9 mouse cellular contexts compared by ENCODE assay signal in genomic region chr19:5654720-5655298, GRCm38 (mm10). TPM values are rescaled to one million over a fixed set of nuclear protein-coding genes. Genes with fewer than 3 reads are reported as not detected.
DNase-seq lines count a peak whose midpoint lies in the region; ATAC-seq and TF ChIP-seq lines count a peak whose summit lies in the region.
"Had no signal": no experiment of that assay in that cellular context is flagged by ENCODE, and none has a peak within 500 bp of the region (broad histone marks: within the 10 kb centered on the region; RNA-seq: fewer than 3 reads in every experiment).

No protein-coding gene starts in this region.

- peaks cover 53% of the 10 kb centered on the region for H3K36me3 ChIP-seq in forebrain, embryonic 10.5 days (replicated peaks)
- peaks cover 43% of the 10 kb centered on the region for H3K36me3 ChIP-seq in limb, embryonic 12.5 days

- DNase-seq in left cerebral cortex, adult 2 months (ENCODE audit: extremely low spot score in 1 of 2, low spot score in 2 of 2), result no peak
- DNase-seq in left cerebral cortex, postnatal 4 days, result no peak
- peak; percentile 33 for DNase-seq in forebrain, embryonic 10.5 days (ENCODE audit: extremely low spot score, low spot score)
- DNase-seq in frontal cortex, postnatal 25 days (ENCODE audit: low spot score in 2 of 2), result no peak
- DNase-seq in left cerebral cortex, adult 8-10 months (ENCODE audit: low spot score in 2 of 2), result no peak
- no peak for DNase-seq in cerebellum, adult 9-10 months
- DNase-seq: gastrocnemius, postnatal 25 days had no signal

- H3K9ac ChIP-seq in limb, embryonic 12.5 days (replicated peaks), result peak overlapping the region; percentile 62

- ATAC-seq in limb, embryonic 12.5 days (ENCODE audit: insufficient number of reproducible peaks, insufficient read depth, low FRiP score, low TSS enrichment, low read depth), result peak; percentile 53

- WGBS in forebrain, embryonic 10.5 days, result 7% methylated on average over 43 of the region's 43 CpGs
- WGBS in limb, embryonic 12.5 days, result 5% methylated on average over 43 of the region's 43 CpGs
- 18% methylated on average over 43 of the region's 43 CpGs for WGBS in olfactory bulb, adult 2 months

- H3K9me3 ChIP-seq in forebrain, embryonic 10.5 days, result no peaks in the 10 kb centered on the region
- no peaks in the 10 kb centered on the region for H3K9me3 ChIP-seq in limb, embryonic 12.5 days

- H3K4me3 ChIP-seq in left cerebral cortex, adult 2 months, result peak overlapping the region; percentile 42
- H3K4me3 ChIP-seq in forebrain, embryonic 10.5 days, result peak overlapping the region; percentile 62
- peak overlapping the region; percentile 47 for H3K4me3 ChIP-seq in limb, embryonic 12.5 days (replicated peaks)
- H3K4me3 ChIP-seq in olfactory bulb, adult 2 months (ENCODE audit: insufficient read depth, low read depth, low read length), result peak overlapping the region; percentile 47

- peaks cover 24% of the 10 kb centered on the region for H3K4me1 ChIP-seq in forebrain, embryonic 10.5 days
- peaks cover 24% of the 10 kb centered on the region for H3K4me1 ChIP-seq in limb, embryonic 12.5 days (replicated peaks)
- H3K4me1 ChIP-seq in olfactory bulb, adult 2 months (ENCODE audit: control insufficient read depth, insufficient read depth, low read length), result peaks cover 15% of the 10 kb centered on the region

- TF ChIP-seq CTCF in left cerebral cortex, adult 2 months (IDR thresholded peaks at IDR 0.05), result no peak
- no peak for TF ChIP-seq CTCF in olfactory bulb, adult 2 months (IDR thresholded peaks at IDR 0.05; ENCODE audit: insufficient read depth, low read depth, low read length)

- no peak overlapping the region for H3K27ac ChIP-seq in left cerebral cortex, adult 2 months
- peak overlapping the region; percentile 60; the same call in 1 of the 2 replicates for H3K27ac ChIP-seq in forebrain, embryonic 10.5 days
- H3K27ac ChIP-seq in limb, embryonic 12.5 days, result no peak overlapping the region
- no peak overlapping the region for H3K27ac ChIP-seq in olfactory bulb, adult 2 months (ENCODE audit: insufficient read depth, low read depth, low read length)

- H3K27me3 ChIP-seq in forebrain, embryonic 10.5 days (ENCODE audit: poor library complexity, severe bottlenecking), result peaks cover 52% of the 10 kb centered on the region
- H3K27me3 ChIP-seq in limb, embryonic 12.5 days, result peaks cover 30% of the 10 kb centered on the region

- intact Hi-C loops in left cerebral cortex, adult 2 months (cut with DNase I), result no loop called here
- intact Hi-C loops in left cerebral cortex, postnatal 4 days (cut with DNase I), result no loop called here

- TF ChIP-seq POLR2A in olfactory bulb, adult 2 months (IDR thresholded peaks at IDR 0.05; ENCODE audit: insufficient read depth, low read depth, low read length), result no peak

- peak overlapping the region; percentile 82 for H3K4me2 ChIP-seq in limb, embryonic 12.5 days

RNA-seq across cellular contexts. Expression of gene Sipa1, which starts 8.7 kb away (rescaled TPM):
- 10 to 100 TPM; 18.2 to 19.0 TPM for total RNA-seq in left cerebral cortex, adult 2 months (2021)
- 10 to 100 TPM; 31.1 to 33.3 TPM for total RNA-seq in left cerebral cortex, postnatal 4 days (2021)
- polyA plus RNA-seq in forebrain, embryonic 10.5 days (2016; fragmentation: Nextera tagmentation; extraction: Ambion mirVana), result 20.9 and 21.1 TPM in 2 replicates
- 26.5 and 27.6 TPM in 2 replicates for polyA plus RNA-seq in limb, embryonic 12.5 days (2016; fragmentation: Nextera tagmentation; extraction: Ambion mirVana)
- polyA plus RNA-seq in olfactory bulb, adult 2 months (2012; ENCODE audit: insufficient read depth, insufficient read length, low replicate concordance, missing spikeins), result not detected in 2 replicates
- 10 to 100 TPM; 12.5 to 20.7 (median 14.9) TPM for total RNA-seq in left cerebral cortex, adult 8-10 months (2022)

RNA-seq across cellular contexts. Expression of gene Rela, which starts 17.5 kb away (rescaled TPM):
- 10 to 100 TPM; 23.4 to 25.4 TPM for total RNA-seq in left cerebral cortex, adult 2 months (2021)
- 10 to 100 TPM; 29.6 to 34.8 TPM for total RNA-seq in left cerebral cortex, postnatal 4 days (2021)
- 30.3 and 31.2 TPM in 2 replicates for polyA plus RNA-seq in forebrain, embryonic 10.5 days (2016; fragmentation: Nextera tagmentation; extraction: Ambion mirVana)
- 44.7 and 45.9 TPM in 2 replicates for polyA plus RNA-seq in limb, embryonic 12.5 days (2016; fragmentation: Nextera tagmentation; extraction: Ambion mirVana)
- polyA plus RNA-seq in olfactory bulb, adult 2 months (2012; ENCODE audit: insufficient read depth, insufficient read length, low replicate concordance, missing spikeins), result not detected in 2 replicates
- total RNA-seq in left cerebral cortex, adult 8-10 months (2022), result 10 to 100 TPM; 22.5 to 25.3 (median 23.7) TPM

RNA-seq across cellular contexts. Expression of gene Map3k11, which starts 33.7 kb away (rescaled TPM):
- 10 to 100 TPM; 16.2 to 17.0 TPM for total RNA-seq in left cerebral cortex, adult 2 months (2021)
- 10 to 100 TPM; 14.3 to 14.6 TPM for total RNA-seq in left cerebral cortex, postnatal 4 days (2021)
- 26.3 and 30.1 TPM in 2 replicates for polyA plus RNA-seq in forebrain, embryonic 10.5 days (2016; fragmentation: Nextera tagmentation; extraction: Ambion mirVana)
- 19.4 and 19.6 TPM in 2 replicates for polyA plus RNA-seq in limb, embryonic 12.5 days (2016; fragmentation: Nextera tagmentation; extraction: Ambion mirVana)
- polyA plus RNA-seq in olfactory bulb, adult 2 months (2012; ENCODE audit: insufficient read depth, insufficient read length, low replicate concordance, missing spikeins), result not detected in 2 replicates
- 10 to 100 TPM; 19.0 to 20.2 (median 19.7) TPM for total RNA-seq in left cerebral cortex, adult 8-10 months (2022)

RNA-seq across cellular contexts. Expression of gene Pcnx3, which starts 33.9 kb away (rescaled TPM):
- total RNA-seq in left cerebral cortex, adult 2 months (2021), result 10 to 100 TPM; 77.5 to 80.0 TPM
- 10 to 100 TPM; 87.7 to 91.7 TPM for total RNA-seq in left cerebral cortex, postnatal 4 days (2021)
- 26.8 and 27.1 TPM in 2 replicates for polyA plus RNA-seq in forebrain, embryonic 10.5 days (2016; fragmentation: Nextera tagmentation; extraction: Ambion mirVana)
- polyA plus RNA-seq in limb, embryonic 12.5 days (2016; fragmentation: Nextera tagmentation; extraction: Ambion mirVana), result 35.9 and 38.3 TPM in 2 replicates
- polyA plus RNA-seq in olfactory bulb, adult 2 months (2012; ENCODE audit: insufficient read depth, insufficient read length, low replicate concordance, missing spikeins), result not detected in 2 replicates
- 10 to 100 TPM; 74.4 to 86.8 (median 80.3) TPM for total RNA-seq in left cerebral cortex, adult 8-10 months (2022)

RNA-seq across cellular contexts. Expression of gene Kat5, which starts 44.8 kb away (rescaled TPM):
- total RNA-seq in left cerebral cortex, adult 2 months (2021), result 10 to 100 TPM; 94.3 to 99.2 TPM
- total RNA-seq in left cerebral cortex, postnatal 4 days (2021), result 10 to 100 TPM; 84.6 to 98.4 TPM
- 64.9 and 67.9 TPM in 2 replicates for polyA plus RNA-seq in forebrain, embryonic 10.5 days (2016; fragmentation: Nextera tagmentation; extraction: Ambion mirVana)
- polyA plus RNA-seq in limb, embryonic 12.5 days (2016; fragmentation: Nextera tagmentation; extraction: Ambion mirVana), result 56.3 and 60.1 TPM in 2 replicates
- polyA plus RNA-seq in olfactory bulb, adult 2 months (2012; ENCODE audit: insufficient read depth, insufficient read length, low replicate concordance, missing spikeins), result not detected in 2 replicates
- total RNA-seq in left cerebral cortex, adult 8-10 months (2022), result 100 to 1,000 TPM in 1 of 4 experiments, 10 to 100 TPM in 3; 87.3 to 115 (median 97.0) TPM
